Mouse (Mus musculus) layer of hippocampus, adult 9-11 months (tissue): ENCODE data around the gene Kit.

ENCODE experiments used
- DNase-seq: peaks from one replicate; pipeline ENCODE4 v3.0.0; 2022

Gene Kit

GRCm38 (mm10) chr5:75574852-75575566 is at the start of gene Kit:
TSS of gene Kit (plus strand) at chr5:75574916.
- DNase-seq, result peak; percentile 64

GRCm38 (mm10) chr5:75536156-75536555 is 38.6 kb upstream of the Kit start:
- DNase-seq, result no peak

DNA sequence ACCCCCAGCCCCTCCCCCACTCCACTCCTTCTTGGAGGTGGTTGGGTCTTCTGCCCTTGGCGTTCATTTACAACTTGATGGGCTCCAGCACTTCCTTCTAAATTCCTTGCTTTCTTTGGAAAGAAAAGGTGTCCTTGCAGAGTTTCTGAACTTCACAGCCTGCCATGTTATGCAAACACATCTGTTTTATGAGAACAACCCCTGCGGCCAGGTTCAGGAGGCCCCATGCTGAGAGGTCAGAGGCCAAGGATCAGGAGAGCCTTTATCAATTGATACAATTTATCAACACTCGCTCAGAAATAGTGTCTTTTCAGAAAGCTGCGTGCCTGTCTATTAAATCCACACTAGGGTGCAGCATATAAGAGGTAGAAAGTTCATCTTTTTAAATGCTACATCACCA is 37.0 kb upstream of the Kit start:
- DNase-seq, result no peak

DNA sequence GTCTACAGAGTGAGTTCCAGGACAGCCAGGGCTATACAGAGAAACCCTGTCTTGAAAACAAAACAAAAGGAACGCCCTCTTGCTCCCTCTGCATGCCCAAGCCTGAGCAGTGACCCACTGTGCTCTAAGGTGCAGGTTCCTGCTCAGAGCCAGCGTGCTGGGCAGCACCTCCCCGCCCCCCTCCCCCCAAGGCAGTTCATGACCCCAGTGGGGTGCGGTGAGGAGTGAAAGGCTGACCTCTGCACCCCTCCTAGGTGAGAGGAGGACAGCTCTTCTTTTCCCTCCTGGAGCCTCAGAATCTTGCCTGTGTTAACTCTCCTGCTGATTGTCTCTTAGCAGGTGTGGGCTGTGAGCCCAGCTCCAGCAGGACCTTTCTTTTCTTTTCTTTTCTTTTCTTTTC is 36.3 kb upstream of the Kit start:
- DNase-seq, result no peak

DNA sequence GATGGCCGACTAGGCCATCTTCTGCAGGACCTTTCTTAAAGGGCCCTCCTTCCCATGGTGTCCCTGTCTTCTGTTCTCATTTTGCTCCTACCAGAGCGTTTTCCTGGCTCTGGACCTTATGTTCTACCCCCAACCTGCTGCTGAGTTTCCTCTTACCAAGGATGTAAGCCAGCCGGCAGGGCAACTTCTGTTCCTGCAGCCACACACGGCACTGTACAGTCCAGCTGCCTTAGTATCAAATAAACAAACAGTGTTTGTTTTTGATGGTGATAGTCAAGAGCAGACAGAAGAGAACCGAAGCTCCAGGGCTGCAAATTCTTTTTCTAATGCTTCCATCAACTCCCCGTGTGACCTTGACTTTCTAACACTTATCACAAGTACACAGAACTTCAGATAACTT is 35.6 kb upstream of the Kit start:
- no peak for DNase-seq

DNA sequence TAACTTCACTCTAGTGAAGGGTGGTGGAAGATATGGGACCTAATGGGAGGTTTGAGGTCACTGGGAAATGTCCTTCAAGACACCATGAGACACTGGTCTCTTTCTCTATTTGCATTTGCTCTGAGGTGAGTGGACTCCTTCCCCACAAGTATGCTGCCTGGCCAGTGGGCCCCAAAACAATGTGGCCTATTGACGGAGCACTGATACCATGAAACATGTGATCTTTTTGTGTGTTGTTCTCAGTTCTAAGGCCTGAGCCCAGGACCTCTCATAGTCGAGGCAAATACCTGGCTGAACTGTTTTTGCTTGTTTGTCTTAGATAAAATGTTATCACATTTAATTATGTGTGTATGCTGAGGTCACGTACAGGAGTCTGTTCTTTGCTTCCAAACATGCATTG is 31.0 kb upstream of the Kit start:
- no peak for DNase-seq

DNA sequence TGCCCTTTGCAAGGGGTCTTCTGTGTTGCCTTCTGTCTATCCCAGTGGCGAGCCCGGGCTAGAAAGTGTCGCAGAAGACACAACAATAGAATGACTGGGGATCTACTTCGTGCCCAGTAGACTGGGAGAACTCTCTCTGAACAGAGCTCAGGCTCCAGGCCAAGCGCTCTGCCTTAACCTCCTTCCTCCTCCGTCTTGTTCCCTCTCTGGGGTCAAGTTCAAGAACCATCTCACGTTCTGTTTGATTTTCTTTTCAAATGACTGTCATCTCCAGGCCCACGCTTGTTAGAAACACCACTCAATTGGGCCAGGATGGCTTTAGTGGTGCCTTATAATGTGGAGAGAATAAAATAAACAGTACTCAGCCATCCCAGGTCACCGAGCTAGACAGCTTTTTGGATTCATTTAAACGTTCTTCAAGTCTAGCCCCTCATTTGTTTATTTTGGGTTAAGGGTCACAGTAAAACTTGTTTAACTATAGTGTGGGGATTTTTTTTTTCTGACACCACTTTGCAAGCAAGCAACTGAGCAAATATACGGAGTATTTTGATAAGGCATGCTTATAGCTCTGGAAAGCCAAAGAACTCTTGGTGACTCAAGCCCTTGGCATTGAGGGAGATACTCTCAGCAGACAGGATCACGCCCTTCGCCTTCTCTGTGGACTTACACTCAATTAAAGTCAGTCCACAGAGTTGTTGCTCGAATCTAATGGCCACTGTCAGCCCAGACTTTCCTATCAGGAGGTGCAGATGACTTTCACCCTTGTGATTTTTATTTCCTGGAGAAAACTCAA is 30.0 kb upstream of the Kit start:
- no peak for DNase-seq

DNA sequence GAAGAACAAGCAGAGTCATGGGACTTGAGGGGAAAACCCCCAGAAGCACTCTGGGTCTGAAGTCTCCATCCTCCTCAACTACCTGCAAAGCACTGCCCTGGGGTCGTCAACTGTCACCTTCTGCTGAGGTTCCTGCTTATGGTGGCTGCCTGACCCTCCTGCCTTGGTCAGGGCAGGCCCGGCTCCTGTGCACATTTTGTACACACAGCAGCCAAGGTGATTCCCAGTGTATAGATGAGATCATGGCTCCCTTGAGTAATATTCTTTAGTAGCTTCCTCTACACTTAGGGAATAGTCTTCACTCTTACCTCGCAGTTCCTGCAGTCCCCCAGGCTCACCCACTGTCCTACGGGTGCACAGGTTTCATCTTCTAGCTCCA is 29.5 kb upstream of the Kit start:
- no peak for DNase-seq

- DNase-seq, result peak; percentile 14
Measured at GRCm38 (mm10) chr5:75553021-75553420, 21.7 kb upstream of the Kit start.

DNA sequence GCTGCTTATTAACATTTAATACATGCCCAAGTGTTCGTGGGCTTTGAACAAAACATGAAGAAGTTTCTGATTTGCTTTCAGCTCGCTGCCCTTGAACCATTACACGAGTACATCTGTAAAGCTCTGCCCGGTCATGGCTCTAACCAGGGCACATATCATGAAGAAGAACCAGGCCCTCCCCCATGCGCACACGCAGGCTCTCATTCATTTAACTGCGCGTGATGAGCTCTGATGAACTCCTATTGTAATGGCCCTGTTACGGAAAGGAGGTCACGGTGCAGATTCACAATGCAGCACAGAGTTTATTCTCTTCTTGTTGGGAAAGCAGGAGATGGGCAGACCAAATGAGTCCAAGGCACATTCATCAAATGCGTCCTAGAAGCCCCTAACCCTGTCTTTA is 17.1 kb upstream of the Kit start:
- no peak for DNase-seq

- no peak for DNase-seq
Measured at GRCm38 (mm10) chr5:75559291-75559690, 15.4 kb upstream of the Kit start.

DNA sequence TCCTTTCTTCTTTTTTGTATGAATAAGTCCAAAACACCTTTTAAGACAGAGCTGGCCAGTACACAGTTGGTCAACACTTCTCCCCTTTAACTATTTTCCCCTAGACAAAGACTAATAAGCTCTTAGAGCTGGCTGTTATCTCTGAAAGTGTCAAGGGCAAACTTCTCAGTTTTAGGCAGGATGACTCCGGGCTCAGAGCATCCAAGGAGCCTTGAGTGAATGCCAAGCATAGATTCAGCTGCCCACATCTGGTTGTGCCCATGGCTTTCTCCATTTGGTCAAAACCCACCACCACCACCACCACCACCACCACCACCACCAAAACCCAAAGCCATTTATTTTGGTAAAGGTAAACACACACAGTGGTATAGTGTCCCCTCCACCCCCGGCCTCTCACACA is 13.5 kb upstream of the Kit start:
- DNase-seq, result no peak

DNA sequence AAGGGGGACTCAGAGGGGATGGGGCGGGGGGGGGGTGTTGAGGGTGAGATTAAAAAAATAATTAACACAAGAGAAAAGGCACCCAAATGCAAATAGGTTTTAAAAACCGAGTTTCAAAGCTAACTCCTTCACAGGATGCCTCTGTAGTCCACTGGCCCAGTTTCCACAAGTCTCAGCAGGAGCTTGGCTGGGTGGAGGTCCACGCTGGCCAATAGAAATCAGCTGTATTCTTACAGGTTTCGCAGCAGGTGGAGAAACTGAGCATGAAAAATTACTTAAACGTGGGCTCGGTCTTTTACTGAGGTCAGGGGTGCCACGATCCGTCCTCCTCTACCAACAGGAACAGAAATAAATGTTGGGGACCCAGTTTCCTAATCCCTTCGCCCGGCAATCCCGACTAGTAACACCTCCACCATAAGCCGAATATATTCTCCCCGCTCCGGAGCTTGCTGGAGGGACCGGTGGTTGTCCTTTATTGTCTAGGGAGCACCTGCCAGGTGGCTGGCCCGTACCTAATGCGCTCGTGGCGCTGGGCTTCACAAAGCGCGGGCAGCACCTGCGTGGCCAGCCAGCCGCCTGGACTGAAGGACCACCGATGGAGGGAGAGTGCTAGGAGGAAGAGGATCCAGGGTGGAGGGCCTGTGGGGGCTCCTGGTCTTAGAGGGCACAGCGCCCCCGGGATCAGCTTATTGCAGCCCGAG is 415 bp upstream of the Kit start:
- DNase-seq, result no peak

- peak; percentile 32 for DNase-seq
Measured at GRCm38 (mm10) chr5:75575567-75576515, 1.1 kb downstream of the Kit start.

GRCm38 (mm10) chr5:75576741-75577140 is 2.0 kb downstream of the Kit start:
- DNase-seq, result no peak

- no peak for DNase-seq
Measured at GRCm38 (mm10) chr5:75578141-75578540, 3.4 kb downstream of the Kit start.

GRCm38 (mm10) chr5:75579244-75579643 is 4.5 kb downstream of the Kit start:
- no peak for DNase-seq

GRCm38 (mm10) chr5:75579646-75580268 is 5.0 kb downstream of the Kit start:
- no peak for DNase-seq

- DNase-seq, result no peak
Measured at GRCm38 (mm10) chr5:75581926-75582325, 7.2 kb downstream of the Kit start.

DNA sequence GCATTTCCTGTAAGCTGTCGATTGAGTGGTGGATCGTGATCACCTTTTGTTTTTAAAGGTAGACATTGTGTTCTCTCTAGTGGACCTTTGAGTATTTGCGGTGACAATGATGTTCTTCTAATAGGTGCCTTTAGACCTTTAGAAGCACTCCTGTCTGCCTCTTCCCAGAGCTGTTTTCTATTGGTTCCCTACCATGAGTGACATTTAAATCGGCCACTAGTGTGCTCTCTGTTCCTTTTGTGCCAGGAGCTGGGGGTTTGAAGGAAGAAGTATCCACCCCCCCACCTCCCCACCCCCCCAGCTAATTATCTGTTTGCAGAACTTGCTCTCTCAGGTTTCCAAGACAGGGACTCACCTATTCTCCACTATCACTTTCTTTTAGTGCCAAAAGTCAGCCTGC is 13.1 kb downstream of the Kit start:
- no peak for DNase-seq

DNA sequence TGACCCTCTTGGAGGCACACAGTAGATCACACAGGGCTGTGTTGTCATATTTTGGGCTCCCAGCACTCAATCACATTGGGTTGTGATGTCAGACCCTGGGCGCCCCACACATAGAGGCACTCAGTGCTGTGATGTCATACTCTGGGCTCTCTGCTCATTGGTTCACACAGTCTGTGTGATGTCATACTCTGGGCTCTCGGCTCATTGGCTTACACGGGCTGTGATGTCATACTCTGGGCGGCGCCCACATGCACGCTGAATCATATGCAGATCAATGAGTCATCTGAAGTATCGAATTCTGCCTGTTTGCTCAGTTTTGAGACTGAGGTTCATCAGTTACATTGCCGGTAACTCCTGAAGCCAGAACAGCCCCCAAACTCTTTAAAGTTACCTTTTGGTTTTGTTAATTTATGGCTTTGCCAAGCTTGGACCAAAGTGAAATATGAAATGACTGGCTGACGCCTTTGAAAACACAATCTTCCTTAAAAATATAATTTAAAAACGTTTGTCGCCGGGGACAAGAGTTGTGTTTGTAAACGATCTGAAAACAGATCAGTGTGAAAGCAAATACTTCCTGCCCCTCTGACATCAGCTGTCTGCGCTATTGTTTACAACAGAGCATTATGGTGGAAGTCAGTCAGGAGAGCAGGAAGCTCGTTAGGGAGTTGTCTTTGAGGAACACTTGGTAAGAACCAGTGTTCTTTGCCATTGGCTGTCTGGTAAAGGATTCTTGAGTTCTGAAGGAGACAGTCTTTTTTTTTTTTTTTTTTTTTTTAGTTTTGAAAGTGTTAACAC is 15.0 kb downstream of the Kit start:
- no peak for DNase-seq
